Mouse (Mus musculus): ENCODE measurements around the gene Ercc6l.
"Not testable (repeated sequence)": the region's sequence is repeated elsewhere in the genome, so short reads cannot be mapped to it uniquely, and the experiment has no call there.

Gene Ercc6l

GRCm38 (mm10) chrX:102115676-102116075 is 41.2 kb downstream of the Ercc6l start:
- no peak for DNase-seq (ENCODE audit: extremely low read depth, low read depth)

GRCm38 (mm10) chrX:102109349-102109748 is 47.5 kb downstream of the Ercc6l start:
- peak; percentile 26 for DNase-seq (ENCODE audit: extremely low read depth, low read depth)

- not testable (repeated sequence) for DNase-seq (ENCODE audit: extremely low read depth, low read depth)
Observed at GRCm38 (mm10) chrX:102103830-102104229, 53.1 kb downstream of the Ercc6l start.

- no peak for DNase-seq (ENCODE audit: extremely low read depth, low read depth)
Observed at GRCm38 (mm10) chrX:102101886-102102285, 55.0 kb downstream of the Ercc6l start.

GRCm38 (mm10) chrX:102094381-102094904 is 62.4 kb downstream of the Ercc6l start:
- no peak for DNase-seq (ENCODE audit: extremely low read depth, low read depth)

All from MEL-GATA-1-ER (cell line).